Mouse (Mus musculus) adrenal gland, postnatal 14 days (tissue): ENCODE measurements around the gene Olfr1406. TPM values are rescaled to one million over a fixed set of nuclear protein-coding genes. Genes with fewer than 3 reads are reported as not detected.
"Not testable (repeated sequence)": the region's sequence is repeated elsewhere in the genome, so short reads cannot be mapped to it uniquely, and the experiment has no call there.

Experiments used
- DNase-seq: peaks from one replicate; pipeline ENCODE4 v3.0.0; 2021; ENCODE audit warnings: mixed read lengths
- long read RNA-seq, 2 experiments: library from polyadenylated mRNA; stranded (forward); transcript quantifications; one replicate each; pipeline ENCODE4 v2.0.0; 2021
- total RNA-seq: library from RNA; stranded (reverse); gene quantifications from 2 replicates; pipeline ENCODE4 v1.2.3, GENCODE M21; 2021

The Olfr1406 gene
- not detected in 2 replicates for total RNA-seq
- long read RNA-seq, experiment 1 = 0 reads
- long read RNA-seq, experiment 2 = 0 reads

- no peak for DNase-seq
These were observed at the start of gene Olfr1406 for GRCm38 (mm10) chr1:173190540-173190939. Gene Olfr1406, minus strand, starts transcription at chr1:173190640.

- not testable (repeated sequence) for DNase-seq
These were observed 46.6 kb upstream of the Olfr1406 start for GRCm38 (mm10) chr1:173237004-173237403.

GRCm38 (mm10) chr1:173227081-173227480 lies 36.6 kb upstream of the Olfr1406 start, which contains the start of gene Fcer1a:
Gene Fcer1a, minus strand, starts transcription at chr1:173227214.
- no peak for DNase-seq

GRCm38 (mm10) chr1:173216481-173216880 lies 26.0 kb upstream of the Olfr1406 start:
- DNase-seq = no peak

GRCm38 (mm10) chr1:173212092-173212491 lies 21.7 kb upstream of the Olfr1406 start, which contains the start of gene Olfr1404:
Gene Olfr1404, plus strand, starts transcription at chr1:173212392.
- no peak for DNase-seq

- DNase-seq = no peak
These were observed 7.1 kb upstream of the Olfr1406 start, which contains the start of gene Olfr218 for GRCm38 (mm10) chr1:173197508-173197907. Gene Olfr218, plus strand, starts transcription at chr1:173197808.

- no peak for DNase-seq
These were observed 5.9 kb upstream of the Olfr1406 start for GRCm38 (mm10) chr1:173196359-173196758.

GRCm38 (mm10) chr1:173192059-173192458 lies 1.6 kb upstream of the Olfr1406 start:
- no peak for DNase-seq

GRCm38 (mm10) chr1:173174154-173174842 lies 16.1 kb downstream of the Olfr1406 start:
- DNase-seq = no peak

GRCm38 (mm10) chr1:173137274-173137673 lies 53.2 kb downstream of the Olfr1406 start, which contains the start of gene Olfr1408:
Gene Olfr1408, minus strand, starts transcription at chr1:173137374.
- no peak for DNase-seq

Other genes starting within 250 kb of the Olfr1406 start
- gene Olfr16, start 240.2 kb downstream of the Olfr1406 start, total RNA-seq = not detected in 2 replicates
- gene Olfr1408, start 53.3 kb downstream of the Olfr1406 start, total RNA-seq = not detected in 2 replicates
- not detected in 2 replicates for gene Olfr218, start 7.2 kb upstream of the Olfr1406 start, total RNA-seq
- gene Olfr1404, start 21.8 kb upstream of the Olfr1406 start, total RNA-seq = not detected in 2 replicates
- gene Fcer1a, start 36.6 kb upstream of the Olfr1406 start, total RNA-seq = not detected in 2 replicates
- not detected in 2 replicates for gene Olfr418, start 75.4 kb upstream of the Olfr1406 start, total RNA-seq
- not detected in 2 replicates for gene Mptx2, start 87.1 kb upstream of the Olfr1406 start, total RNA-seq
- gene Ackr1, start 143.1 kb upstream of the Olfr1406 start, total RNA-seq = 2.8 and 6.0 TPM in 2 replicates
- 0.37 and 3.0 TPM in 2 replicates for gene Aim2, start 160.2 kb upstream of the Olfr1406 start, total RNA-seq
- 9.7 and 11.2 TPM in 2 replicates for gene Cadm3, start 177.1 kb upstream of the Olfr1406 start, total RNA-seq